Mouse (Mus musculus) heart, embryonic 14.5 days (tissue): ENCODE data around the gene Fabp1. TPM values are rescaled to one million over a fixed set of nuclear protein-coding genes. Genes with fewer than 3 reads are reported as not detected.
A peak's percentile ranks its signal among the peaks of the same experiment; 100 is the strongest.

Source experiments
- ATAC-seq: fragments of 200-750 bp; cut with Nextera tagmentation; 2 replicates; pipeline ENCODE4 v1.8.0; 2017; ENCODE audit warnings: low read depth, moderate TSS enrichment; ENCODE audit not compliant: insufficient number of reproducible peaks, insufficient read depth, low FRiP score
- H3K27ac ChIP-seq, 2 experiments: fragments of 200-500 bp in 1 of 2; fragments of 300-500 bp in 1 of 2; sonication (generic) in 1 of 2; replicated peaks in 1 of 2; 2 replicates each; pipeline ENCODE4 v1.5.1; 2012 to 2014; ENCODE audit warnings: low read depth in 2 of 2, low read length in 2 of 2, control low read depth in 1 of 2, mild to moderate bottlenecking in 1 of 2, mixed read lengths in 1 of 2; ENCODE audit not compliant: control insufficient read depth in 1 of 2, insufficient read depth in 1 of 2
- H3K27me3 ChIP-seq: fragments of 300-500 bp; sonication (generic); 2 replicates; pipeline ENCODE4 v1.6.1; 2014; ENCODE audit warnings: mild to moderate bottlenecking, low read length, control low read depth; ENCODE audit not compliant: control insufficient read depth, insufficient read depth
- H3K36me3 ChIP-seq: fragments of 300-500 bp; sonication (generic); 2 replicates; pipeline ENCODE4 v1.6.1; 2014; ENCODE audit warnings: mild to moderate bottlenecking, control low read depth, low read length, mixed read lengths; ENCODE audit not compliant: control insufficient read depth, insufficient read depth
- H3K4me1 ChIP-seq, 2 experiments: fragments of 200-500 bp in 1 of 2; fragments of 300-500 bp in 1 of 2; sonication (generic) in 1 of 2; 2 replicates each; pipeline ENCODE4 v1.6.1; 2012 to 2014; ENCODE audit warnings: low read length in 2 of 2, control low read depth in 1 of 2, mixed read lengths in 1 of 2; ENCODE audit not compliant: control insufficient read depth in 2 of 2, insufficient read depth in 2 of 2
- H3K4me2 ChIP-seq: fragments of 300-500 bp; sonication (generic); 2 replicates; pipeline ENCODE4 v1.6.1; 2014; ENCODE audit warnings: mild to moderate bottlenecking, low read length
- H3K4me3 ChIP-seq, 2 experiments: fragments of 200-500 bp in 1 of 2; fragments of 300-500 bp in 1 of 2; sonication (generic) in 1 of 2; 2 replicates each; pipeline ENCODE4 v1.5.1; 2012 to 2014; ENCODE audit warnings: low read length in 2 of 2, mild to moderate bottlenecking in 2 of 2, control low read depth in 1 of 2, low read depth in 1 of 2, moderate library complexity in 1 of 2; ENCODE audit not compliant: control insufficient read depth in 1 of 2, insufficient read depth in 1 of 2
- H3K9ac ChIP-seq: fragments of 300-500 bp; sonication (generic); 2 replicates; pipeline ENCODE4 v1.6.1; 2014; ENCODE audit warnings: mild to moderate bottlenecking, low read length
- H3K9me3 ChIP-seq: fragments of 300-500 bp; sonication (generic); 2 replicates; pipeline ENCODE4 v1.6.1; 2016; ENCODE audit warnings: low read length, control low read depth; ENCODE audit not compliant: control insufficient read depth
- WGBS: fragments of 180-500 bp; shearing (Covaris S2); extraction: QIAGEN DNeasy Blood & Tissue Kit; methylation state at CpG from one replicate; pipeline ENCODE4 v1.1.7; 2014; 5-methylcytosine and 5-hydroxymethylcytosine counted together
- polyA plus RNA-seq: library from polyadenylated mRNA; unstranded; fragments of >200 nt; fragmentation: Nextera tagmentation; extraction: Ambion mirVana; gene quantifications from 2 replicates; pipeline ENCODE4 v1.2.1, GENCODE M21; 2014

The Fabp1 gene
- polyA plus RNA-seq, 1 experiment from 2014 or later: not detected

- no peaks in the 10 kb centered on the region for H3K27me3 ChIP-seq
- H3K4me2 ChIP-seq: no peak overlapping the region
- no peak overlapping the region for H3K4me3 ChIP-seq
- H3K27ac ChIP-seq: no peak overlapping the region
- no peak for ATAC-seq
- no peak overlapping the region for H3K9ac ChIP-seq
- peaks cover 51% of the 10 kb centered on the region for H3K36me3 ChIP-seq
- 99% methylated on average over 3 of the region's 3 CpGs for WGBS
- 0 out of 4 replicates have a peak, but pooled peaks cover 0 to 3% of the 10 kb centered on the region in 2 experiments for H3K4me1 ChIP-seq
- 0 out of 2 replicates have a peak, but pooled peaks cover 3% of the 10 kb centered on the region for H3K9me3 ChIP-seq
These were observed 12.8 kb downstream of the Fabp1 start for GRCm38 (mm10) chr6:71212471-71212870.

DNA sequence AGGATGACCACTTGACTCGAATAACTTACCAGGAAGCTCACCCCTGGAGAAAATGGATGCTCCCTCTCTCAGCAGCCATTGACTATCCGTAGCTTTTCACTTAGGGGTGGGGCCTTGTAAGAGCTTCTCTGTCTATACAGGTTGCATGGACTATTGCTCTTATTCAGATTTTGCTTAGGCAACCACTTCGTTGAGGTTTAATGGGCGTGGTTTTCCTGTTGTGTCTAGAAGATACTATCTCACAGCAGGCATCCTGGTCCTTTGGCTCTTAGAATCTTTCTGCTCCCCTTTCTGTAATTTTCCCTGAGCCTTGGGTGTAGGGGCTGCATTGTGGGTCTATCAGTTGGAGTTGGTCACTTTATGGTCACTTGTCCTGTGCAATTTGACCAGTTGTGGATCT is 21.9 kb downstream of the Fabp1 start:
- no peak overlapping the region for H3K9ac ChIP-seq
- WGBS: 78% methylated on average over 4 of the region's 4 CpGs

DNA sequence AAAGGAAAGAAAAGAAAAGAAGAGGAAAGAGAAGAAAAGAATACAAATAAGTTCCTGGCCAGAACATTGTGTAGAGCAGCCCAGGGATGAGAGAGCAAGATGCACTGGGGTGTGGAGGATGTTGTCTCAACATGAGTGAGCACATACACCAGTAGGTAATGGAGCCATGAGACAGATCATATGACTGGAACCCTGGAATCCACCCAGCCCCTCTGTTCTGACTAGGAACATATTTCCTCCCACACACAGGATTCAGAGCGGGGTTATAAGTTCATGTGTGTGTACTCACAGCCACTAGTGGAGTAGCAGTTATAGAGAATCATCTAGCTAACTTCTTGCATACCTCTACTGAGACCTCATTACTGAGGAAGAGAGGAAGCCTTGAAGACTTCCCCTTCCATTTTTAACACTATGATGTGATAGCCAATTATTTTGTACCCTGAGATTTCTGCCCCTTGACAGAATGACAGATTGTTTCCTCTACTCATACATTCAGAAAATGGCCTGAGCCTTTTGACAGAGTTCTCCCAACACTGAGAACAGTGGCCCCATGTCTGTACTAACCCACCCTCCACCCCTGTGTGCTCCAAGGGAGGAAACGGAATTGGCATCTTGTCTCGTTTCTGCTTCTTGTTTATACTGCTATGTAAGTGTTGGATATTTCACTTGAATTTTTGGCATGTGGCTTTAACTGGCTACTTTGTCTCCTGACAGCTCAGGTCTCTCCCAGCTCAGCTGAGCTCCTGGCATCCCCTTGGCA is 24.7 kb downstream of the Fabp1 start:
- 54% methylated on average over 3 of the region's 3 CpGs for WGBS
- peaks cover 13 to 44% of the 10 kb centered on the region in 2 experiments for H3K4me1 ChIP-seq

More for the DNA sequence above, 21.9 kb downstream of the Fabp1 start:
- ATAC-seq: no peak
- Histone ChIP-seq H3K9me3 (no peaks in the 10 kb centered on the region), H3K4me2 (no peak overlapping the region), H3K4me3 (no peak overlapping the region), H3K27ac (no peak overlapping the region), H3K27me3 (no peaks in the 10 kb centered on the region), H3K36me3 (peaks cover 77% of the 10 kb centered on the region), H3K4me1 (peaks cover 6 to 24% of the 10 kb centered on the region in 2 experiments; a peak in 3 of 4 replicates)

DNA sequence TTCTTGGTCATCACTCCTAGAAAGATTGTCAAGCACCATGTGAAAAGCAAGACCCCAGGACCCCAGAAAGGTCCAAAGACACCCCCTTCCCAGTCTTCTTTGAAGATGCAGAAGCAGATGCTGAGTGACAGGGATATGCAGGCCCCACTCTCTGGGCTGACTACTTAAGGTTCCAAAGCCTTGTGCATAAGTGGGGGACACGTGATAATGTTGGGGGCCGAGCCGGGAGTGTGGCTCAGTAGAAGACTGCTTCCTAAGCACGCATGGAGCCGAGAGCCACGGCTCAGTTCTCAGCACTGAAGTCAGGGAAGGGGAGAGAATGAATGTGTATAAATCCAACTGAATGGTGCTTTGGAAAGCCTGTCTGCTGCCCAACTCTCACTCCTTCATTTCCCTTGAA is 26.9 kb downstream of the Fabp1 start:
- Histone ChIP-seq H3K9ac (peak overlapping the region; percentile 45; the same call in 1 of the 2 replicates), H3K9me3 (no peaks in the 10 kb centered on the region), H3K27me3 (no peaks in the 10 kb centered on the region), H3K4me3 (no peak overlapping the region), H3K4me1 (peaks cover 13 to 44% of the 10 kb centered on the region in 2 experiments), H3K27ac (peak overlapping the region; percentile 47 to 94), H3K4me2 (peak overlapping the region; percentile 22; the same call in 1 of the 2 replicates), H3K36me3 (peaks cover 62% of the 10 kb centered on the region)
- ATAC-seq: no peak
- 15% methylated on average over 6 of the region's 6 CpGs for WGBS

More for the DNA sequence above, 24.7 kb downstream of the Fabp1 start:
- Histone ChIP-seq H3K27ac (0 out of 4 replicates have a peak overlapping the region, but pooled peaks of 1 of the 2 experiments have one; percentile 11), H3K4me3 (no peak overlapping the region), H3K4me2 (no peak overlapping the region), H3K9me3 (no peaks in the 10 kb centered on the region), H3K9ac (no peak overlapping the region), H3K27me3 (no peaks in the 10 kb centered on the region), H3K36me3 (peaks cover 69% of the 10 kb centered on the region)
- ATAC-seq: no peak

- H3K9ac ChIP-seq: 0 out of 2 replicates have a peak overlapping the region, but pooled peaks have one; percentile 45
- H3K4me3 ChIP-seq: no peak overlapping the region
- ATAC-seq: peak; percentile 62
- H3K27me3 ChIP-seq: no peaks in the 10 kb centered on the region
- peaks cover 56% of the 10 kb centered on the region for H3K36me3 ChIP-seq
- H3K27ac ChIP-seq: peak overlapping the region; percentile 47 to 94
- 8% methylated on average over 7 of the region's 7 CpGs for WGBS
- H3K4me1 ChIP-seq: peaks cover 13 to 44% of the 10 kb centered on the region in 2 experiments
- no peaks in the 10 kb centered on the region for H3K9me3 ChIP-seq
- H3K4me2 ChIP-seq: peak overlapping the region; percentile 22; the same call in 1 of the 2 replicates
These were observed 27.6 kb downstream of the Fabp1 start for GRCm38 (mm10) chr6:71227157-71227770.

GRCm38 (mm10) chr6:71235121-71235520 is 35.5 kb downstream of the Fabp1 start:
- no peak overlapping the region for H3K27ac ChIP-seq
- no peak overlapping the region for H3K4me3 ChIP-seq
- H3K9ac ChIP-seq: no peak overlapping the region
- H3K4me2 ChIP-seq: no peak overlapping the region
- H3K27me3 ChIP-seq: no peaks in the 10 kb centered on the region
- peaks cover 76% of the 10 kb centered on the region for H3K36me3 ChIP-seq
- no peaks in the 10 kb centered on the region for H3K9me3 ChIP-seq
- no peaks in the 10 kb centered on the region for H3K4me1 ChIP-seq
- ATAC-seq: no peak
- 59% methylated on average over 13 of the region's 13 CpGs for WGBS

DNA sequence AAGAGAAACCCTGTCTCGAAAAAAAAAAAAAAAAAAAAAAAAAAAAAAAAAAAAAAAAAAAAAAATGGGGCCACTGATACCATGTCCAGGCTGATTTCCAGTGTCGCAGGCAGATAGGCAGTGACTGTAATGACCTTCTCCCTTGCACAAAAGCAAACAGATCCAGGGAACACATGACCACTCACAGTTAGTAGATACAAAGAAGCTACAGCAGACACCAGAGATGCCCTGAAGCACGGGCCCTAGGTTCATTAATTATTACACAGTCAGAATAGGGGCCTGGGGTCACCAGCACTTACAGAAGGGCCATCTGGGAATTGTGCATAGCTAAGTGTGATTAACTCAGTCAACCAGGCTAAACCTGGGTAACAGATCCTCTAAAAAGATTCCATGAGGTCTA is 36.3 kb downstream of the Fabp1 start:
- ATAC-seq: no peak
- 43% methylated on average over 3 of the region's 3 CpGs for WGBS

More for the DNA sequence above, 36.3 kb downstream of the Fabp1 start:
- Histone ChIP-seq H3K4me3 (no peak overlapping the region), H3K9me3 (no peaks in the 10 kb centered on the region), H3K9ac (no peak overlapping the region), H3K36me3 (peaks cover 74% of the 10 kb centered on the region), H3K27me3 (no peaks in the 10 kb centered on the region), H3K27ac (no peak overlapping the region), H3K4me1 (peaks cover 3 to 4% of the 10 kb centered on the region in 2 experiments), H3K4me2 (no peak overlapping the region)
